Mouse (Mus musculus) forebrain, embryonic 16.5 days (tissue): ENCODE results near the gene Fndc7. TPM values are rescaled to one million over a fixed set of nuclear protein-coding genes. Genes with fewer than 3 reads are reported as not detected.

ENCODE experiments used
- ATAC-seq: fragments of 200-750 bp; cut with Nextera tagmentation; 2 replicates; pipeline ENCODE4 v1.8.0; 2017; ENCODE audit warnings: mild to moderate bottlenecking, moderate library complexity
- H3K27ac ChIP-seq: fragments of 300-500 bp; sonication (generic); 2 replicates; pipeline ENCODE4 v1.5.1; 2014; ENCODE audit warnings: low read length, control low read depth
- H3K27me3 ChIP-seq: fragments of 300-500 bp; sonication (generic); replicated peaks from 2 replicates; pipeline ENCODE4 v1.6.1; 2014; ENCODE audit warnings: low read length; ENCODE audit not compliant: control insufficient read depth, insufficient read depth
- H3K36me3 ChIP-seq: fragments of 300-500 bp; sonication (generic); 2 replicates; pipeline ENCODE4 v1.6.1; 2014; ENCODE audit not compliant: control insufficient read depth, insufficient read depth
- H3K4me1 ChIP-seq: fragments of 300-500 bp; sonication (generic); replicated peaks from 2 replicates; pipeline ENCODE4 v1.6.1; 2014; ENCODE audit warnings: low read length; ENCODE audit not compliant: control insufficient read depth, insufficient read depth
- H3K4me2 ChIP-seq: fragments of 300-500 bp; sonication (generic); 2 replicates; pipeline ENCODE4 v1.6.1; 2014; ENCODE audit warnings: mild to moderate bottlenecking, low read length, control low read depth
- H3K4me3 ChIP-seq: fragments of 300-500 bp; sonication (generic); replicated peaks from 2 replicates; pipeline ENCODE4 v1.5.1; 2014; ENCODE audit warnings: mild to moderate bottlenecking, low read length, control low read depth
- H3K9ac ChIP-seq: fragments of 300-500 bp; sonication (generic); replicated peaks from 2 replicates; pipeline ENCODE4 v1.6.1; 2014; ENCODE audit warnings: low read depth, low read length, control low read depth
- H3K9me3 ChIP-seq: fragments of 300-500 bp; sonication (generic); 2 replicates; pipeline ENCODE4 v1.6.1; 2016; ENCODE audit warnings: low read length; ENCODE audit not compliant: control insufficient read depth
- WGBS: fragments of 180-500 bp; shearing (Covaris S2); extraction: QIAGEN DNeasy Blood & Tissue Kit; methylation state at CpG from one replicate; pipeline ENCODE4 v1.1.7; 2014; 5-methylcytosine and 5-hydroxymethylcytosine counted together
- polyA plus RNA-seq: library from polyadenylated mRNA; unstranded; fragments of >200 nt; fragmentation: Nextera tagmentation; extraction: Ambion mirVana; gene quantifications from 2 replicates; pipeline ENCODE4 v1.2.1, GENCODE M21; 2015

Fndc7 gene
- polyA plus RNA-seq, 1 experiment from 2014 or later = not detected

- H3K9me3 ChIP-seq = no peaks in the 10 kb centered on the region
- no peaks in the 10 kb centered on the region for H3K36me3 ChIP-seq
- no peak for ATAC-seq
- H3K9ac ChIP-seq = no peak overlapping the region
- no peaks in the 10 kb centered on the region for H3K27me3 ChIP-seq
- H3K4me1 ChIP-seq = peaks cover 10% of the 10 kb centered on the region
- H3K4me2 ChIP-seq = no peak overlapping the region
- 89% methylated on average over 3 of the region's 3 CpGs for WGBS
- no peak overlapping the region for H3K4me3 ChIP-seq
- no peak overlapping the region for H3K27ac ChIP-seq
These were observed 38.3 kb downstream of the Fndc7 start for GRCm38 (mm10) chr3:108851554-108851953.

GRCm38 (mm10) chr3:108851075-108851474 is 38.7 kb downstream of the Fndc7 start:
- peaks cover 9% of the 10 kb centered on the region for H3K4me1 ChIP-seq
- no peak overlapping the region for H3K9ac ChIP-seq
- no peaks in the 10 kb centered on the region for H3K36me3 ChIP-seq
- no peak overlapping the region for H3K27ac ChIP-seq
- no peak overlapping the region for H3K4me3 ChIP-seq
- no peaks in the 10 kb centered on the region for H3K27me3 ChIP-seq
- ATAC-seq = no peak
- 87% methylated on average over 2 of the region's 2 CpGs for WGBS
- no peaks in the 10 kb centered on the region for H3K9me3 ChIP-seq
- H3K4me2 ChIP-seq = no peak overlapping the region

GRCm38 (mm10) chr3:108850506-108850905 is 39.3 kb downstream of the Fndc7 start:
- Histone ChIP-seq H3K9ac (no peak overlapping the region), H3K9me3 (no peaks in the 10 kb centered on the region), H3K4me3 (no peak overlapping the region), H3K4me2 (no peak overlapping the region), H3K27ac (no peak overlapping the region), H3K27me3 (no peaks in the 10 kb centered on the region), H3K4me1 (peaks cover 4% of the 10 kb centered on the region), H3K36me3 (no peaks in the 10 kb centered on the region)
- ATAC-seq = no peak
- 36% methylated on average over 3 of the region's 3 CpGs for WGBS

- no peak for ATAC-seq
- no peaks in the 10 kb centered on the region for H3K27me3 ChIP-seq
- no peaks in the 10 kb centered on the region for H3K9me3 ChIP-seq
- H3K4me3 ChIP-seq = no peak overlapping the region
- WGBS = 66% methylated on average over 3 of the region's 3 CpGs
- H3K9ac ChIP-seq = no peak overlapping the region
- H3K4me1 ChIP-seq = no peaks in the 10 kb centered on the region
- H3K27ac ChIP-seq = no peak overlapping the region
- no peaks in the 10 kb centered on the region for H3K36me3 ChIP-seq
- no peak overlapping the region for H3K4me2 ChIP-seq
These were observed 43.2 kb downstream of the Fndc7 start for GRCm38 (mm10) chr3:108846616-108847015.

GRCm38 (mm10) chr3:108844521-108844920 is 45.3 kb downstream of the Fndc7 start:
- Histone ChIP-seq H3K4me2 (no peak overlapping the region), H3K27me3 (no peaks in the 10 kb centered on the region), H3K36me3 (no peaks in the 10 kb centered on the region), H3K4me3 (no peak overlapping the region), H3K9me3 (no peaks in the 10 kb centered on the region), H3K4me1 (peaks cover 2% of the 10 kb centered on the region), H3K27ac (no peak overlapping the region), H3K9ac (no peak overlapping the region)
- 81% methylated on average over 5 of the region's 5 CpGs for WGBS
- ATAC-seq = no peak

GRCm38 (mm10) chr3:108844026-108844425 is 45.8 kb downstream of the Fndc7 start:
- Histone ChIP-seq H3K27me3 (no peaks in the 10 kb centered on the region), H3K9ac (no peak overlapping the region), H3K9me3 (no peaks in the 10 kb centered on the region), H3K4me3 (no peak overlapping the region), H3K36me3 (no peaks in the 10 kb centered on the region), H3K4me2 (no peak overlapping the region), H3K4me1 (peaks cover 4% of the 10 kb centered on the region), H3K27ac (no peak overlapping the region)
- ATAC-seq = no peak
- 92% methylated on average over 6 of the region's 6 CpGs for WGBS

- H3K4me1 ChIP-seq = peaks cover 4% of the 10 kb centered on the region
These were observed 49.1 kb downstream of the Fndc7 start for GRCm38 (mm10) chr3:108840716-108841054.

GRCm38 (mm10) chr3:108840000-108840715 is 49.6 kb downstream of the Fndc7 start, which contains the start of gene Stxbp3:
TSS of gene Stxbp3 (minus strand) at chr3:108840526.
- peak; percentile 97 for ATAC-seq
- Histone ChIP-seq H3K4me1 (peaks cover 4% of the 10 kb centered on the region), H3K27me3 (no peaks in the 10 kb centered on the region), H3K36me3 (no peaks in the 10 kb centered on the region), H3K4me2 (peak within 1 kb of the TSS; percentile 61), H3K4me3 (peak within 1 kb of the TSS; percentile 73), H3K9me3 (no peaks in the 10 kb centered on the region), H3K9ac (peak within 1 kb of the TSS; percentile 69), H3K27ac (peak within 1 kb of the TSS; percentile 29)
- WGBS = under 1% methylated on average over 56 of the region's 56 CpGs

More at GRCm38 (mm10) chr3:108840716-108841054, 49.1 kb downstream of the Fndc7 start:
- peak overlapping the region; percentile 73 for H3K4me3 ChIP-seq
- H3K36me3 ChIP-seq = no peaks in the 10 kb centered on the region
- peak overlapping the region; percentile 61 for H3K4me2 ChIP-seq
- no peak overlapping the region for H3K27ac ChIP-seq
- ATAC-seq = peak; percentile 44; the same call in 1 of the 2 replicates
- H3K9ac ChIP-seq = no peak overlapping the region
- no peaks in the 10 kb centered on the region for H3K27me3 ChIP-seq
- no peaks in the 10 kb centered on the region for H3K9me3 ChIP-seq
- 54% methylated on average over 4 of the region's 4 CpGs for WGBS

- Histone ChIP-seq H3K4me1 (peaks cover 4% of the 10 kb centered on the region), H3K27me3 (no peaks in the 10 kb centered on the region)
- WGBS = 7% methylated on average over 8 of the region's 8 CpGs
These were observed 50.2 kb downstream of the Fndc7 start for GRCm38 (mm10) chr3:108839647-108839999.

More at GRCm38 (mm10) chr3:108839647-108839999, 50.2 kb downstream of the Fndc7 start:
- peak overlapping the region; percentile 69 for H3K9ac ChIP-seq
- H3K9me3 ChIP-seq = no peaks in the 10 kb centered on the region
- peak overlapping the region; percentile 1; the same call in 1 of the 2 replicates for H3K27ac ChIP-seq
- no peak for ATAC-seq
- H3K4me3 ChIP-seq = peak overlapping the region; percentile 73
- peak overlapping the region; percentile 61 for H3K4me2 ChIP-seq
- no peaks in the 10 kb centered on the region for H3K36me3 ChIP-seq
